Mouse (Mus musculus) testis, adult 2 months (tissue): Measurements from ENCODE around the gene Cltb.

Experiments
- CTCF ChIP-seq: fragments of 200-500 bp; IDR thresholded peaks from 2 replicates; pipeline ENCODE4 v1.5.1; 2012; ENCODE audit warnings: low read depth, mild to moderate bottlenecking, inconsistent platforms, low read length, moderate library complexity; ENCODE audit not compliant: control insufficient read depth, insufficient read depth, insufficient replicate concordance
- POLR2A ChIP-seq: fragments of 200-500 bp; IDR thresholded peaks from 2 replicates; pipeline ENCODE4 v1.6.1; 2012; ENCODE audit warnings: low read depth, mild to moderate bottlenecking, inconsistent platforms, low read length, moderate library complexity; ENCODE audit not compliant: control insufficient read depth

DNA sequence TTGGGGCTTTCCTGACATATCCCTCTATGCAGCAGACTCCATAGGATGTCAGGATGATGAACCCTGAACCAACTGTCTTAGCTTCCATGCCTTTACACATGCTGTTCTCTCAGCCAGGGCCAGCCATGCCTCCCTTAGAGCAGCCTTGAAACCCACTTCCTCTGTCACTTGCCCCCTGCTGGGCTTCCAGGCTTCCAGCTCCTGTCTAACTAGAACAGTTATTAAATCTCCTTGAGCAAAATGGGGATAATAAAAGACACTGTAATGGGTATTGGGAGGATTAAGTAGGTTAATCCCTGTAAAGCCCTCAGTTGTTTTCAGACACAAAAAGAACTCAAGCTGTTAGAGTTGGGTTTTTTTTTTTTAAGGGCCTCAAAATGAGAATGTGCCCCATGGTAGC lies 7.6 kb downstream of the Cltb start:
- TF ChIP-seq CTCF (no peak), POLR2A (no peak)
